Mouse (Mus musculus): ENCODE results near the gene Ier2. TPM values are rescaled to one million over a fixed set of nuclear protein-coding genes. Genes with fewer than 3 reads are reported as not detected.

Gene Ier2
- 32.5 and 37.7 TPM in 2 replicates for polyA plus RNA-seq (2015; fragmentation: Nextera tagmentation; extraction: Ambion mirVana)

GRCm38 (mm10) chr8:84662581-84663065 lies at the start of gene Ier2:
Ier2 (minus strand) TSS chr8:84662852.
- WGBS: under 1% methylated on average over 27 of the region's 27 CpGs
- Histone ChIP-seq H3K36me3 (no peaks in the 10 kb centered on the region), H3K9me3 (no peaks in the 10 kb centered on the region), H3K9ac (peak within 1 kb of the TSS; percentile 84), H3K4me1 (replicated peaks) (peaks cover 68% of the 10 kb centered on the region), H3K27me3 (no peaks in the 10 kb centered on the region), H3K4me3 (peak within 1 kb of the TSS; percentile 82), H3K27ac (replicated peaks) (peak within 1 kb of the TSS; percentile 94), H3K4me2 (peak within 1 kb of the TSS; percentile 87)
- peak; percentile 83 for ATAC-seq (ENCODE audit: low read depth)

GRCm38 (mm10) chr8:84711933-84712758 lies 49.5 kb upstream of the Ier2 start:
- Histone ChIP-seq H3K9ac (peak overlapping the region; percentile 54), H3K27ac (replicated peaks) (peak overlapping the region; percentile 95), H3K9me3 (no peaks in the 10 kb centered on the region), H3K4me2 (peak overlapping the region; percentile 22; the same call in 1 of the 2 replicates), H3K4me1 (replicated peaks) (peaks cover 90% of the 10 kb centered on the region), H3K36me3 (no peaks in the 10 kb centered on the region), H3K4me3 (no peak overlapping the region), H3K27me3 (peaks cover 56% of the 10 kb centered on the region)
- 8% methylated on average over 11 of the region's 11 CpGs for WGBS
- ATAC-seq (ENCODE audit: low read depth): peak; percentile 82

GRCm38 (mm10) chr8:84711312-84711711 lies 48.7 kb upstream of the Ier2 start:
- WGBS: 40% methylated on average over 3 of the region's 3 CpGs
- Histone ChIP-seq H3K27me3 (peaks cover 57% of the 10 kb centered on the region), H3K4me1 (replicated peaks) (peaks cover 93% of the 10 kb centered on the region), H3K4me2 (no peak overlapping the region), H3K9ac (peak overlapping the region; percentile 54), H3K9me3 (no peaks in the 10 kb centered on the region), H3K4me3 (no peak overlapping the region), H3K36me3 (no peaks in the 10 kb centered on the region), H3K27ac (replicated peaks) (peak overlapping the region; percentile 95)
- ATAC-seq (ENCODE audit: low read depth): no peak

- WGBS: 90% methylated on average over 1 of the region's 1 CpGs
- Histone ChIP-seq H3K36me3 (no peaks in the 10 kb centered on the region), H3K4me2 (no peak overlapping the region), H3K9me3 (no peaks in the 10 kb centered on the region), H3K27ac (replicated peaks) (peak overlapping the region; percentile 95), H3K9ac (no peak overlapping the region), H3K4me1 (replicated peaks) (peaks cover 92% of the 10 kb centered on the region), H3K4me3 (no peak overlapping the region), H3K27me3 (peaks cover 56% of the 10 kb centered on the region)
- ATAC-seq (ENCODE audit: low read depth): no peak
Measured at GRCm38 (mm10) chr8:84709931-84710330, 47.3 kb upstream of the Ier2 start.

- no peak overlapping the region for H3K4me3 ChIP-seq
- WGBS: 7% methylated on average over 12 of the region's 12 CpGs
- H3K27ac ChIP-seq (replicated peaks): peak overlapping the region; percentile 95
- peaks cover 56% of the 10 kb centered on the region for H3K27me3 ChIP-seq
- H3K4me1 ChIP-seq (replicated peaks): peaks cover 89% of the 10 kb centered on the region
- no peaks in the 10 kb centered on the region for H3K9me3 ChIP-seq
- ATAC-seq (ENCODE audit: low read depth): peak; percentile 72
- H3K4me2 ChIP-seq: peak overlapping the region; percentile 22
- no peaks in the 10 kb centered on the region for H3K36me3 ChIP-seq
- peak overlapping the region; percentile 53; the same call in 1 of the 2 replicates for H3K9ac ChIP-seq
Measured at GRCm38 (mm10) chr8:84708774-84709475, 46.3 kb upstream of the Ier2 start.

GRCm38 (mm10) chr8:84708071-84708541 lies 45.5 kb upstream of the Ier2 start:
- Histone ChIP-seq H3K4me3 (peak overlapping the region; percentile 27; the same call in 1 of the 2 replicates), H3K9me3 (no peaks in the 10 kb centered on the region), H3K9ac (peak overlapping the region; percentile 60), H3K27ac (replicated peaks) (peak overlapping the region; percentile 95), H3K27me3 (peaks cover 56% of the 10 kb centered on the region), H3K36me3 (no peaks in the 10 kb centered on the region), H3K4me2 (peak overlapping the region; percentile 53), H3K4me1 (replicated peaks) (peaks cover 85% of the 10 kb centered on the region)
- ATAC-seq (ENCODE audit: low read depth): no peak
- 6% methylated on average over 15 of the region's 15 CpGs for WGBS

- H3K27ac ChIP-seq (replicated peaks): peak overlapping the region; percentile 95
- peak overlapping the region; percentile 60 for H3K9ac ChIP-seq
- peaks cover 59% of the 10 kb centered on the region for H3K27me3 ChIP-seq
- H3K4me1 ChIP-seq (replicated peaks): peaks cover 79% of the 10 kb centered on the region
- ATAC-seq (ENCODE audit: low read depth): no peak
- H3K9me3 ChIP-seq: no peaks in the 10 kb centered on the region
- H3K36me3 ChIP-seq: no peaks in the 10 kb centered on the region
- WGBS: 7% methylated on average over 22 of the region's 22 CpGs
- peak overlapping the region; percentile 53 for H3K4me2 ChIP-seq
- H3K4me3 ChIP-seq: peak overlapping the region; percentile 27
Measured at GRCm38 (mm10) chr8:84707267-84707883, 44.7 kb upstream of the Ier2 start.

GRCm38 (mm10) chr8:84706610-84707266 lies 44.1 kb upstream of the Ier2 start:
- Histone ChIP-seq H3K4me2 (peak overlapping the region; percentile 53), H3K9me3 (no peaks in the 10 kb centered on the region), H3K9ac (peak overlapping the region; percentile 60), H3K36me3 (no peaks in the 10 kb centered on the region), H3K27ac (replicated peaks) (peak overlapping the region; percentile 95), H3K4me1 (replicated peaks) (peaks cover 76% of the 10 kb centered on the region), H3K27me3 (peaks cover 65% of the 10 kb centered on the region), H3K4me3 (peak overlapping the region; percentile 27)
- 4% methylated on average over 43 of the region's 45 CpGs for WGBS
- no peak for ATAC-seq (ENCODE audit: low read depth)

- Histone ChIP-seq H3K9me3 (no peaks in the 10 kb centered on the region), H3K36me3 (no peaks in the 10 kb centered on the region), H3K4me2 (peak overlapping the region; percentile 53), H3K9ac (peak overlapping the region; percentile 61; the same call in 1 of the 2 replicates), H3K4me3 (peak overlapping the region; percentile 29), H3K4me1 (replicated peaks) (peaks cover 72% of the 10 kb centered on the region), H3K27me3 (peaks cover 73% of the 10 kb centered on the region), H3K27ac (replicated peaks) (peak overlapping the region; percentile 95)
- no peak for ATAC-seq (ENCODE audit: low read depth)
- WGBS: 3% methylated on average over 12 of the region's 12 CpGs
Measured at GRCm38 (mm10) chr8:84705960-84706359, 43.3 kb upstream of the Ier2 start.

- ATAC-seq (ENCODE audit: low read depth): no peak
- Histone ChIP-seq H3K27me3 (peaks cover 81% of the 10 kb centered on the region), H3K4me3 (peak overlapping the region; percentile 29), H3K9ac (peak overlapping the region; percentile 61), H3K27ac (replicated peaks) (peak overlapping the region; percentile 88), H3K9me3 (no peaks in the 10 kb centered on the region), H3K4me2 (peak overlapping the region; percentile 53), H3K4me1 (replicated peaks) (peaks cover 65% of the 10 kb centered on the region), H3K36me3 (no peaks in the 10 kb centered on the region)
- under 1% methylated on average over 61 of the region's 61 CpGs for WGBS
Measured at GRCm38 (mm10) chr8:84704867-84705831, 42.5 kb upstream of the Ier2 start.
